Mouse (Mus musculus): Measurements from ENCODE around the gene Zbtb8a. TPM values are rescaled to one million over a fixed set of nuclear protein-coding genes. Genes with fewer than 3 reads are reported as not detected.

Gene Zbtb8a
- polyA plus RNA-seq, 1 experiment, result 0.29 TPM

DNA sequence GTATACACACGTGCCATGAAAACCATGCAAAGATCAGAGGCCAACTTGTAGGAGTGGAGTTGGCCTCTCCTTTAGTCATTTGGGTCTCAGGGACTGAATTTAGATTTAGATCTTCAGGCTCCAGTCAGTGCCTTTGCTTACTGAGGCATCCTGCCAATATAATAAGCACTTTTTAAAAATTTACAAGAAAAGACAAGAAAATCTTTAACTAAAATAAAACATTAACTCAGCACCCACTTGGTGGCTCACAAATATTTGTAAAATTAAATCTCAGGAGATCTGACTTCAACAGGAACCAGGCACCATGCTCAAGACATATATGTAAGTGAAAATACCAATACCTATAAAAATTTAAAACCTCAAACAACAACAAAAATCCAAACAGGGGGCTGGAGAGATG, 57.0 kb downstream of the Zbtb8a start:
- H3K36me3 ChIP-seq (replicated peaks; ENCODE audit: low read length), result peaks cover 87% of the 10 kb centered on the region
- H3K9me3 ChIP-seq, result no peaks in the 10 kb centered on the region
- peaks cover 8% of the 10 kb centered on the region; the same call in 1 of the 2 replicates for H3K4me1 ChIP-seq
- H3K27me3 ChIP-seq (replicated peaks), result no peaks in the 10 kb centered on the region
- no peak overlapping the region for H3K4me3 ChIP-seq (replicated peaks)
- TF ChIP-seq GATA1 (IDR thresholded peaks at IDR 0.05; ENCODE audit: borderline replicate concordance, low read length) (no peak), FLI1 (IDR thresholded peaks at IDR 0.05; ENCODE audit: low read length) (no peak)

DNA sequence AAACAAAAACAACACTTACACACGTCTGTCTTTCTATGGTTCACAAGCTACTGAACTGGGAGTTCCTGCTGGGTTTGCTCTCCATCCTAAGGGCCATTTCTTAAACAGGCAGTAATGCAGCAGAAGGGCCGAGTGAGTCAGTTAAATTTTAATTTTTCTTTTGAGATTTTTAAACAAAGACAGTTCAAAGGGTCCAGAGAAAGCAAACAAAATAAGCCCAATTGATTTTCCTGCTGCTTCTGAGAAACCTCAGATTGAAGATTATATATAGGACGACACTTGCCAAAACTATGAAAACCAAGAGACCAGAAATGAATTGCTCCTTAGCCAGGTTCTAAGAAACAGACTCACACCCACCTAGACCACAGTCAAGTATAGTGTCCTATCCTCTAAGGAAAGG, 64.0 kb downstream of the Zbtb8a start:
- H3K9me3 ChIP-seq, result no peaks in the 10 kb centered on the region
- H3K4me3 ChIP-seq (replicated peaks), result no peak overlapping the region
- H3K36me3 ChIP-seq (replicated peaks; ENCODE audit: low read length), result peaks cover 93% of the 10 kb centered on the region
- no peaks in the 10 kb centered on the region for H3K4me1 ChIP-seq
- H3K27me3 ChIP-seq (replicated peaks), result no peaks in the 10 kb centered on the region
- TF ChIP-seq GATA1 (IDR thresholded peaks at IDR 0.05; ENCODE audit: borderline replicate concordance, low read length), result no peak
- no peak for TF ChIP-seq FLI1 (IDR thresholded peaks at IDR 0.05; ENCODE audit: low read length)

DNA sequence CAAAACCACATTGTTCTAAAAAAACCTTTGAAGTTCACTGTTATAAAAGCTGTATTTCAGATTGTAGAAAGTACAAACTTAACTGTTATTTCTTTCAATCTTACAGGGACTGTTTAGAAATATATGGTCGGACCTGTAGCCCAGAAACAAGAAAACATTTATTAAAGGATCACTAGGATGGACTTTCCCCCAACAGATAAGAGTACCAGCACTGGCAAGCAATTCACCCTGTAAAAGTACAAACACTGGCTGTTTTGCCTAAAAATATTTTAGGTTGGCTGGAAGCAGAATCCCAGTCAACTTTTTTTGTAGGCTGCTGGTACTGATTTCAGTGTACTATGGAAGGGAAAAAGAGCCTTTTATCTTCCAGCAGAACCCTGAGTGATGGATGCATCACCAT, 70.0 kb downstream of the Zbtb8a start:
- H3K36me3 ChIP-seq (replicated peaks; ENCODE audit: low read length), result peaks cover 70% of the 10 kb centered on the region
- no peak overlapping the region for H3K4me3 ChIP-seq (replicated peaks)
- H3K4me1 ChIP-seq, result peaks cover 18% of the 10 kb centered on the region
- H3K27me3 ChIP-seq (replicated peaks), result no peaks in the 10 kb centered on the region
- no peak for TF ChIP-seq FLI1 (IDR thresholded peaks at IDR 0.05; ENCODE audit: low read length)
- H3K9me3 ChIP-seq, result no peaks in the 10 kb centered on the region

DNA sequence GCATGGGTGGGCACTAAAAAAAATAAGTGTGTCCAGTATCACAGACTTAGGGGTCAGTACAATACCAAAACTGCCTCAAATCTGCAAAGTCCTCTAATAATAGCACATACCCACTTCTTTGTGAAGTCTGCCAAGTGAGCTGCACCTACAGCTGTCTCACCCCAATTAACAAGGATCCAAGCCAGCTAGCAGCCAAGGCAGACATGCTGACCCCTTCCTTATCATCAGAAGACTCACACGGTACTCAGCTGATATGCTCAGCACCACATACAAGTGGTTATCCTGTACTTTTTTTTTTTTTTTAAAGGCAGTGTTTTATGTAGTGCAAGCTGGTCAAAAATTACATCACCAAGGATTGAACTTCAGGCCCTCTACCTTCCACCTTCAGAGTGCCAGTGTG, 73.6 kb downstream of the Zbtb8a start:
- Histone ChIP-seq H3K4me1 (peaks cover 18% of the 10 kb centered on the region), H3K27me3 (replicated peaks) (no peaks in the 10 kb centered on the region), H3K36me3 (replicated peaks; ENCODE audit: low read length) (peaks cover 38% of the 10 kb centered on the region)

DNA sequence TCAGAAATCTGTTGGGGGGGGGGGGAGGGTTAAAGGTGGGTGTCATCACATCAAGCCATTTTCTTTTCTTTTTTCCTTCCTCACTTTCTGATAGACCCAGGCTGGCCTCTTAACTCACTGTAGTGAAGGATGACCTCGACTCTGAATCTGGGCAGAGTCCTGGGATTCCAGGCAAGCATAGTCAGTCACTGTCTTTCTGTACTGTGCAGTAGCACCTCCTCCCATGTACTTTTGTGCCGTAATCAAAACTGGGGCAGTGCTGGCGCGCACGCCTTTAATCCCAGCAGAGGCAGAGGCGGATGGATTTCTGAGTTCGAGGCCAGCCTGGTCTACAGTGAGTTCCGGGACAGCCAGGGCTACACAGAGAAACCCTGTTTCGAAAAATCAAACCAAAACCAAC, 74.1 kb downstream of the Zbtb8a start:
- Histone ChIP-seq H3K4me3 (replicated peaks) (no peak overlapping the region), H3K4me1 (peaks cover 18% of the 10 kb centered on the region), H3K27me3 (replicated peaks) (no peaks in the 10 kb centered on the region), H3K9me3 (peaks cover 7% of the 10 kb centered on the region), H3K36me3 (replicated peaks; ENCODE audit: low read length) (peaks cover 33% of the 10 kb centered on the region)
- no peak for TF ChIP-seq FLI1 (IDR thresholded peaks at IDR 0.05; ENCODE audit: low read length)
- no peak for TF ChIP-seq GATA1 (IDR thresholded peaks at IDR 0.05; ENCODE audit: borderline replicate concordance, low read length)

More for the DNA sequence above, 73.6 kb downstream of the Zbtb8a start:
- no peak for TF ChIP-seq GATA1 (IDR thresholded peaks at IDR 0.05; ENCODE audit: borderline replicate concordance, low read length)
- Histone ChIP-seq H3K9me3 (peaks cover 7% of the 10 kb centered on the region), H3K4me3 (replicated peaks) (no peak overlapping the region)

Other genes with a start within 250 kb of the Zbtb8a start
- 0.80 TPM in 1 of 2 replicates, not detected in the other for gene Fndc5, start 241.1 kb downstream of the Zbtb8a start, polyA plus RNA-seq (2012; ENCODE audit: insufficient read depth, low replicate concordance)
- 0.90 and 2.0 TPM in 2 replicates for gene S100pbp, start 188.4 kb downstream of the Zbtb8a start, polyA plus RNA-seq (2012; ENCODE audit: insufficient read depth, low replicate concordance)
- gene Yars, start 188.4 kb downstream of the Zbtb8a start, polyA plus RNA-seq (2012; ENCODE audit: insufficient read depth, low replicate concordance), result 2.2 and 17.4 TPM in 2 replicates
- 6.4 and 8.7 TPM in 2 replicates for gene C77080, start 116.7 kb downstream of the Zbtb8a start, polyA plus RNA-seq (2012; ENCODE audit: insufficient read depth, low replicate concordance)
- not detected in 2 replicates for gene Sync, start 90.5 kb downstream of the Zbtb8a start, polyA plus RNA-seq (2012; ENCODE audit: insufficient read depth, low replicate concordance)
- 2.0 and 20.5 TPM in 2 replicates for gene Rbbp4, start 42.7 kb downstream of the Zbtb8a start, polyA plus RNA-seq (2012; ENCODE audit: insufficient read depth, low replicate concordance)
- gene Zbtb8os, start 42.4 kb downstream of the Zbtb8a start, polyA plus RNA-seq (2012; ENCODE audit: insufficient read depth, low replicate concordance), result 3.9 TPM in 1 of 2 replicates, not detected in the other
- gene Zbtb8b, start 62.7 kb upstream of the Zbtb8a start, polyA plus RNA-seq (2012; ENCODE audit: insufficient read depth, low replicate concordance), result not detected in 2 replicates
- gene Bsdc1, start 83.5 kb upstream of the Zbtb8a start, polyA plus RNA-seq (2012; ENCODE audit: insufficient read depth, low replicate concordance), result 19.2 and 43.3 TPM in 2 replicates
- not detected in 2 replicates for gene Tssk3, start 112.9 kb upstream of the Zbtb8a start, polyA plus RNA-seq (2012; ENCODE audit: insufficient read depth, low replicate concordance)
- gene Fam229a, start 113.1 kb upstream of the Zbtb8a start, polyA plus RNA-seq (2012; ENCODE audit: insufficient read depth, low replicate concordance), result 2.1 TPM in 1 of 2 replicates, not detected in the other
- gene Marcksl1, start 135.5 kb upstream of the Zbtb8a start, polyA plus RNA-seq (2012; ENCODE audit: insufficient read depth, low replicate concordance), result 5.0 and 61.7 TPM in 2 replicates
- gene Hdac1, start 164.6 kb upstream of the Zbtb8a start, polyA plus RNA-seq (2012; ENCODE audit: insufficient read depth, low replicate concordance), result 6.0 and 38.0 TPM in 2 replicates
- 1.7 TPM in 1 of 2 replicates, not detected in the other for gene Lck, start 195.5 kb upstream of the Zbtb8a start, polyA plus RNA-seq (2012; ENCODE audit: insufficient read depth, low replicate concordance)
- gene Fam167b, start 200.4 kb upstream of the Zbtb8a start, polyA plus RNA-seq (2012; ENCODE audit: insufficient read depth, low replicate concordance), result not detected in 2 replicates
- gene Eif3i, start 222.5 kb upstream of the Zbtb8a start, polyA plus RNA-seq (2012; ENCODE audit: insufficient read depth, low replicate concordance), result 54.3 and 121 TPM in 2 replicates
- gene Tmem234, start 222.6 kb upstream of the Zbtb8a start, polyA plus RNA-seq (2012; ENCODE audit: insufficient read depth, low replicate concordance), result 305 and 342 TPM in 2 replicates
- 0.46 TPM in 1 of 2 replicates, not detected in the other for gene Dcdc2b, start 236.1 kb upstream of the Zbtb8a start, polyA plus RNA-seq (2012; ENCODE audit: insufficient read depth, low replicate concordance)
- 9.7 TPM in 1 of 2 replicates, not detected in the other for gene Iqcc, start 241.0 kb upstream of the Zbtb8a start, polyA plus RNA-seq (2012; ENCODE audit: insufficient read depth, low replicate concordance)
- gene Ccdc28b, start 245.8 kb upstream of the Zbtb8a start, polyA plus RNA-seq (2012; ENCODE audit: insufficient read depth, low replicate concordance), result 32.9 and 39.7 TPM in 2 replicates